9 mouse cellular contexts compared by ENCODE assay signal in the genomic region with DNA sequence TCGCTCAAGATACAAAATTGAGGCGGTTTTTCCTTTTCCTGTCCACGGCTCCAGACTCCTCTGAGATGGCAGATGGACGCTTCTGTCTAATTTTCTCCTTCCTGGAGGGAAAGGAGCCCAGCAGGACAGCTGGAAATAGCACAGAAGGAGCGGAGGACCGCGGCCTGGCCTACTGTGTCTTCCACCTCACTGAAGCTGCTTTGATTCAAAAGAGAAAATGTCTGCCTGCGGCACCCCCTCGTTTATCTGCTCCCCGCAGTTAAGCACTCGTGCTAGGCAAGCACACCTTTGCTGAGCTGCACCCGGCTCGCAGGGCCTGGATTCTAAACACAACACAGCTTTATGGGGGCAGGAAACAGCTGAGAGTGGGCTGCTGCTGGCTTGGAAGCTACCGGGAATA. TPM values are rescaled to one million over a fixed set of nuclear protein-coding genes. Genes with fewer than 3 reads are reported as not detected.
DNase-seq lines count a peak whose midpoint lies in the region; ATAC-seq lines count a peak whose summit lies in the region.
"Had no signal": no experiment of that assay in that cellular context is flagged by ENCODE, and none has a peak within 500 bp of the region (broad histone marks: within the 10 kb centered on the region; RNA-seq: fewer than 3 reads in every experiment).

No protein-coding gene starts in this region.

- no peak overlapping the region for H3K9ac ChIP-seq in lung, embryonic 15.5 days
- peak overlapping the region; percentile 35; the same call in 1 of the 2 replicates for H3K9ac ChIP-seq in hindbrain, embryonic 13.5 days
- 0 out of 2 replicates have a peak overlapping the region, but pooled peaks have one; percentile 7 for H3K9ac ChIP-seq in neural tube, embryonic 15.5 days (replicated peaks)

- no peak overlapping the region for H3K4me3 ChIP-seq in lung, embryonic 15.5 days
- no peak overlapping the region for H3K4me3 ChIP-seq in embryonic facial prominence, embryonic 10.5 days
- H3K4me3 ChIP-seq in hindbrain, embryonic 13.5 days: no peak overlapping the region
- H3K4me3 ChIP-seq in neural tube, embryonic 15.5 days (replicated peaks): no peak overlapping the region
- H3K4me3 ChIP-seq: myocyte had no signal

- peak overlapping the region; percentile 72 for H3K27ac ChIP-seq in lung, embryonic 15.5 days
- peak overlapping the region; percentile 48; the same call in 1 of the 2 replicates for H3K27ac ChIP-seq in embryonic facial prominence, embryonic 10.5 days (replicated peaks)
- H3K27ac ChIP-seq in hindbrain, embryonic 13.5 days: peak overlapping the region; percentile 75
- peak overlapping the region; percentile 56 for H3K27ac ChIP-seq in neural tube, embryonic 15.5 days (replicated peaks)

- no peaks in the 10 kb centered on the region; the same call in 1 of the 2 replicates for H3K36me3 ChIP-seq in lung, embryonic 15.5 days
- peaks cover 37% of the 10 kb centered on the region for H3K36me3 ChIP-seq in embryonic facial prominence, embryonic 10.5 days (replicated peaks)
- H3K36me3 ChIP-seq in hindbrain, embryonic 13.5 days: no peaks in the 10 kb centered on the region
- no peaks in the 10 kb centered on the region for H3K36me3 ChIP-seq in neural tube, embryonic 15.5 days

- no peaks in the 10 kb centered on the region for H3K27me3 ChIP-seq in lung, embryonic 15.5 days
- no peaks in the 10 kb centered on the region for H3K27me3 ChIP-seq in embryonic facial prominence, embryonic 10.5 days (replicated peaks; ENCODE audit: low read depth, poor library complexity, severe bottlenecking)
- no peaks in the 10 kb centered on the region for H3K27me3 ChIP-seq in hindbrain, embryonic 13.5 days
- H3K27me3 ChIP-seq in neural tube, embryonic 15.5 days (replicated peaks): no peaks in the 10 kb centered on the region

- no peak for ATAC-seq in lung, embryonic 15.5 days (ENCODE audit: borderline replicate concordance, extremely low read depth, low FRiP score, low TSS enrichment)
- ATAC-seq in hindbrain, embryonic 13.5 days (ENCODE audit: low FRiP score): no peak
- ATAC-seq in neural tube, embryonic 15.5 days (ENCODE audit: low FRiP score): no peak

- no peaks in the 10 kb centered on the region for H3K9me3 ChIP-seq in lung, embryonic 15.5 days
- H3K9me3 ChIP-seq in embryonic facial prominence, embryonic 10.5 days: no peaks in the 10 kb centered on the region
- H3K9me3 ChIP-seq in hindbrain, embryonic 13.5 days: no peaks in the 10 kb centered on the region
- no peaks in the 10 kb centered on the region for H3K9me3 ChIP-seq in neural tube, embryonic 15.5 days (replicated peaks)

- DNase-seq in lung, postnatal 4 days: no peak
- DNase-seq in embryonic facial prominence, embryonic 10.5 days (ENCODE audit: low spot score): no peak
- no peak for DNase-seq in right cerebral cortex, postnatal 36 days (ENCODE audit: low spot score in 2 of 2)
- DNase-seq in lung, adult 18-20 months: no peak

- WGBS in lung, embryonic 15.5 days: 43% methylated on average over 14 of the region's 14 CpGs
- 72% methylated on average over 14 of the region's 14 CpGs for WGBS in embryonic facial prominence, embryonic 10.5 days
- WGBS in hindbrain, embryonic 13.5 days: 60% methylated on average over 14 of the region's 14 CpGs
- 54% methylated on average over 14 of the region's 14 CpGs for WGBS in neural tube, embryonic 15.5 days

- H3K4me1 ChIP-seq in lung, embryonic 15.5 days: peaks cover 27% of the 10 kb centered on the region
- peaks cover 27% of the 10 kb centered on the region for H3K4me1 ChIP-seq in embryonic facial prominence, embryonic 10.5 days
- peaks cover 40% of the 10 kb centered on the region for H3K4me1 ChIP-seq in hindbrain, embryonic 13.5 days (replicated peaks)
- peaks cover 45% of the 10 kb centered on the region for H3K4me1 ChIP-seq in neural tube, embryonic 15.5 days

- H3K4me2 ChIP-seq in lung, embryonic 15.5 days: peak overlapping the region; percentile 7
- H3K4me2 ChIP-seq in hindbrain, embryonic 13.5 days: no peak overlapping the region
- 0 out of 2 replicates have a peak overlapping the region, but pooled peaks have one; percentile 6 for H3K4me2 ChIP-seq in neural tube, embryonic 15.5 days

RNA-seq across cellular contexts. Expression of gene Eno1, which starts 21.9 kb away (rescaled TPM):
- polyA plus RNA-seq in lung, embryonic 15.5 days (2015; fragmentation: Nextera tagmentation; extraction: Ambion mirVana): 1,793 and 1,844 TPM in 2 replicates
- 3,458 and 4,025 TPM in 2 replicates for polyA plus RNA-seq in embryonic facial prominence, embryonic 10.5 days (2016; fragmentation: Nextera tagmentation; extraction: Ambion mirVana)
- polyA plus RNA-seq in hindbrain, embryonic 13.5 days (2015; fragmentation: Nextera tagmentation; extraction: Ambion mirVana): 1,025 and 1,119 TPM in 2 replicates
- polyA plus RNA-seq in neural tube, embryonic 15.5 days (2015; fragmentation: Nextera tagmentation; extraction: Ambion mirVana): 1,173 and 1,202 TPM in 2 replicates

RNA-seq across cellular contexts. Expression of gene Rere, which starts 23.1 kb away (rescaled TPM):
- polyA plus RNA-seq in lung, embryonic 15.5 days (2015; fragmentation: Nextera tagmentation; extraction: Ambion mirVana): 25.8 and 31.9 TPM in 2 replicates
- polyA plus RNA-seq in embryonic facial prominence, embryonic 10.5 days (2016; fragmentation: Nextera tagmentation; extraction: Ambion mirVana): 26.1 and 31.4 TPM in 2 replicates
- 36.2 and 39.0 TPM in 2 replicates for polyA plus RNA-seq in hindbrain, embryonic 13.5 days (2015; fragmentation: Nextera tagmentation; extraction: Ambion mirVana)
- polyA plus RNA-seq in neural tube, embryonic 15.5 days (2015; fragmentation: Nextera tagmentation; extraction: Ambion mirVana): 31.8 and 34.6 TPM in 2 replicates

RNA-seq across cellular contexts. Expression of gene Car6, which starts 57.3 kb away (rescaled TPM):
- not detected in 2 replicates for polyA plus RNA-seq in lung, embryonic 15.5 days (2015; fragmentation: Nextera tagmentation; extraction: Ambion mirVana)
- polyA plus RNA-seq in embryonic facial prominence, embryonic 10.5 days (2016; fragmentation: Nextera tagmentation; extraction: Ambion mirVana): 0.27 TPM in 1 of 2 replicates, not detected in the other
- polyA plus RNA-seq in hindbrain, embryonic 13.5 days (2015; fragmentation: Nextera tagmentation; extraction: Ambion mirVana): not detected in 2 replicates
- polyA plus RNA-seq in neural tube, embryonic 15.5 days (2015; fragmentation: Nextera tagmentation; extraction: Ambion mirVana): not detected in 2 replicates
- polyA plus RNA-seq: urinary bladder, adult 2 months had no signal
